Mouse (Mus musculus): Measurements from ENCODE around the gene Zfp607b.
A peak's percentile ranks its signal among the peaks of the same experiment; 100 is the strongest.

The Zfp607b gene

GRCm38 (mm10) chr7:27688815-27689612 is at the start of gene Zfp607b:
Gene Zfp607b, plus strand, starts transcription at chr7:27689340.
- DNase-seq = peak; percentile 99

GRCm38 (mm10) chr7:27644471-27644870 is 44.7 kb upstream of the Zfp607b start:
- no peak for DNase-seq

- no peak for DNase-seq
Measured at GRCm38 (mm10) chr7:27646516-27646915, 42.6 kb upstream of the Zfp607b start.

- DNase-seq = no peak
Measured at GRCm38 (mm10) chr7:27647281-27648002, 41.7 kb upstream of the Zfp607b start.

- no peak for DNase-seq
Measured at GRCm38 (mm10) chr7:27649723-27650122, 39.4 kb upstream of the Zfp607b start.

- peak; percentile 80 for DNase-seq
Measured at GRCm38 (mm10) chr7:27650949-27651348, 38.2 kb upstream of the Zfp607b start.

GRCm38 (mm10) chr7:27653681-27654437 is 35.3 kb upstream of the Zfp607b start, which contains the start of gene Ttc9b:
Gene Ttc9b, plus strand, starts transcription at chr7:27653915.
- DNase-seq = peak; percentile 56

- peak; percentile 69 for DNase-seq
Measured at GRCm38 (mm10) chr7:27654607-27655276, 34.4 kb upstream of the Zfp607b start.

GRCm38 (mm10) chr7:27655545-27655944 is 33.6 kb upstream of the Zfp607b start:
- DNase-seq = no peak

- no peak for DNase-seq
Measured at GRCm38 (mm10) chr7:27656600-27656999, 32.5 kb upstream of the Zfp607b start.

GRCm38 (mm10) chr7:27657824-27658395 is 31.2 kb upstream of the Zfp607b start:
- DNase-seq = no peak

- DNase-seq = no peak
Measured at GRCm38 (mm10) chr7:27658712-27659663, 30.2 kb upstream of the Zfp607b start.

- no peak for DNase-seq
Measured at GRCm38 (mm10) chr7:27662038-27662437, 27.1 kb upstream of the Zfp607b start.

GRCm38 (mm10) chr7:27673064-27673574 is 16.0 kb upstream of the Zfp607b start:
- no peak for DNase-seq

- DNase-seq = no peak
Measured at GRCm38 (mm10) chr7:27673575-27674131, 15.5 kb upstream of the Zfp607b start.

GRCm38 (mm10) chr7:27674195-27674521 is 15.0 kb upstream of the Zfp607b start:
- DNase-seq = no peak

- peak; percentile 93 for DNase-seq
Measured at GRCm38 (mm10) chr7:27674522-27675221, 14.5 kb upstream of the Zfp607b start, which contains the start of gene Map3k10. Gene Map3k10, minus strand, starts transcription at chr7:27674598.

GRCm38 (mm10) chr7:27675222-27675612 is 13.9 kb upstream of the Zfp607b start:
- DNase-seq = no peak

- no peak for DNase-seq
Measured at GRCm38 (mm10) chr7:27683218-27683617, 5.9 kb upstream of the Zfp607b start.

GRCm38 (mm10) chr7:27685220-27685619 is 3.9 kb upstream of the Zfp607b start:
- no peak for DNase-seq
